In the genomic region with DNA sequence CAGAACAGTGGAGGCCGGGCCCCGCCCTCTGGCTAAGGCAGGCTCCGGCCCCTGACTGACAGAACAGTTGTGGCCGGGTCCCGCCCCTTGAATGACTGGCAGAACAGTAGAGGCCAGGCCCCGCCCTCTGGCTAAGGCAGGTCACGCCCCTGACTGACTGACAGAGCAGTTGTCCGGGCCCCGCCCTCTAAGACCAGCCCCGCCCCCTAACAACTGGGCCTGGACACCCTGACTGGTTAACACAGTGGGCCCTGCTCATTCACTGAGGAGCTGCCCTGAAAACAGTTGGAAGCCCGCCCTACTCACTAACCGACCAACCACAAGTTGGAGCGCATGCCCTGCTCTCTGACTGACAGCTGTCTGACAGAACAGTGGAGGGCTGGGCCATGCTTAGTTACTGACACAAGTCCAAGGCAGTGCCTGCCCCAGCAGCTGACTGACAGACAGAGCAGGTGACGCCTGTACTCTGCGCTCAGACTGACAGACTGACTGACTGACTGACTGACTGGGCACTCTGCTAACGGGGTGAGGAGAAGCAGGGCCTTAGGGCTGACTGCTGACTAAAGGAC, we compare ENCODE assay signal across 7 mouse cellular contexts. TPM values are rescaled to one million over a fixed set of nuclear protein-coding genes. Genes with fewer than 3 reads are reported as not detected.
DNase-seq lines count a peak whose midpoint lies in the region; ATAC-seq and TF ChIP-seq lines count a peak whose summit lies in the region.

No protein-coding gene starts in this region.

- no peaks in the 10 kb centered on the region for H3K9me3 ChIP-seq in forebrain, postnatal 0 days (ENCODE audit: low read length)
- H3K9me3 ChIP-seq in hindbrain, embryonic 14.5 days (ENCODE audit: control insufficient read depth, low read length) = no peaks in the 10 kb centered on the region
- H3K9me3 ChIP-seq in limb, embryonic 10.5 days (replicated peaks) = no peaks in the 10 kb centered on the region

- 0 out of 2 replicates have a peak overlapping the region, but pooled peaks have one; percentile 22 for H3K27ac ChIP-seq in forebrain, postnatal 0 days (ENCODE audit: low read depth, low read length)
- no peak overlapping the region for H3K27ac ChIP-seq in hindbrain, embryonic 14.5 days
- 0 out of 2 replicates have a peak overlapping the region, but pooled peaks have one; percentile 44 for H3K27ac ChIP-seq in limb, embryonic 10.5 days

- no peaks in the 10 kb centered on the region for H3K36me3 ChIP-seq in forebrain, postnatal 0 days (ENCODE audit: insufficient read depth)
- H3K36me3 ChIP-seq in hindbrain, embryonic 14.5 days (replicated peaks; ENCODE audit: control insufficient read depth, insufficient read depth) = no peaks in the 10 kb centered on the region
- no peaks in the 10 kb centered on the region for H3K36me3 ChIP-seq in limb, embryonic 10.5 days

- no peaks in the 10 kb centered on the region for H3K27me3 ChIP-seq in forebrain, postnatal 0 days (ENCODE audit: insufficient read depth, low read length)
- no peaks in the 10 kb centered on the region for H3K27me3 ChIP-seq in hindbrain, embryonic 14.5 days (ENCODE audit: control insufficient read depth, insufficient read depth, low read length)
- peaks cover 16% of the 10 kb centered on the region; the same call in 1 of the 2 replicates for H3K27me3 ChIP-seq in limb, embryonic 10.5 days (ENCODE audit: low read depth, poor library complexity, severe bottlenecking)

- H3K4me2 ChIP-seq in forebrain, postnatal 0 days (ENCODE audit: low read depth) = no peak overlapping the region
- no peak overlapping the region for H3K4me2 ChIP-seq in hindbrain, embryonic 14.5 days (replicated peaks)

- TF ChIP-seq CTCF in forebrain, postnatal 0 days (IDR thresholded peaks at IDR 0.05; ENCODE audit: low read depth) = no peak

- H3K4me3 ChIP-seq in forebrain, postnatal 0 days (ENCODE audit: low read depth, low read length) = no peak overlapping the region
- H3K4me3 ChIP-seq in hindbrain, embryonic 14.5 days (replicated peaks; ENCODE audit: low read length) = no peak overlapping the region
- no peak overlapping the region for H3K4me3 ChIP-seq in limb, embryonic 10.5 days

- no peaks in the 10 kb centered on the region for H3K4me1 ChIP-seq in forebrain, postnatal 0 days (ENCODE audit: insufficient read depth)
- H3K4me1 ChIP-seq in hindbrain, embryonic 14.5 days (replicated peaks; ENCODE audit: control insufficient read depth, insufficient read depth, low read length) = peaks cover 12% of the 10 kb centered on the region
- peaks cover 51% of the 10 kb centered on the region for H3K4me1 ChIP-seq in limb, embryonic 10.5 days

- ATAC-seq in forebrain, postnatal 0 days = peak; percentile 83
- ATAC-seq in hindbrain, embryonic 14.5 days (ENCODE audit: low FRiP score) = peak; percentile 70

- peak; percentile 99 for DNase-seq in R1 (ENCODE audit: low read depth, low spot score)
- peak; percentile 66 for DNase-seq in brain, adult 2 months (ENCODE audit: low read depth, low spot score)
- peak; percentile 55 for DNase-seq in forebrain, postnatal 0 days
- DNase-seq in hindbrain, embryonic 14.5 days (ENCODE audit: low spot score) = no peak
- peak; percentile 70 for DNase-seq in limb, embryonic 10.5 days (ENCODE audit: low spot score)
- peak; percentile 82 for DNase-seq in mesoderm, embryonic 11.5 days (ENCODE audit: low read depth, low spot score)
- DNase-seq in spleen, postnatal 36 days (ENCODE audit: low spot score in 2 of 2) = peak; percentile 68 to 69

- no peak overlapping the region for H3K9ac ChIP-seq in forebrain, postnatal 0 days
- H3K9ac ChIP-seq in hindbrain, embryonic 14.5 days = no peak overlapping the region

- 11% methylated on average over 16 of the region's 16 CpGs for WGBS in forebrain, postnatal 0 days
- 7% methylated on average over 16 of the region's 16 CpGs for WGBS in hindbrain, embryonic 14.5 days
- WGBS in limb, embryonic 10.5 days = 6% methylated on average over 16 of the region's 16 CpGs

RNA-seq across cellular contexts. Expression of a gene that starts 56.1 kb away (rescaled TPM):
- total RNA-seq in forebrain, postnatal 0 days (2014; rRNA removed) = 9.2 and 10.9 TPM in 2 replicates
- polyA plus RNA-seq in forebrain, postnatal 0 days (2015; fragmentation: Nextera tagmentation; extraction: Ambion mirVana) = 2.7 and 3.3 TPM in 2 replicates
- 2.5 and 2.6 TPM in 2 replicates for polyA plus RNA-seq in hindbrain, embryonic 14.5 days (2014; fragmentation: Nextera tagmentation; extraction: Ambion mirVana)
- 2.5 and 2.9 TPM in 2 replicates for polyA plus RNA-seq in limb, embryonic 10.5 days (2016; fragmentation: Nextera tagmentation; extraction: Ambion mirVana)
